Mouse (Mus musculus): ENCODE measurements around the gene Serpinb6a.

The Serpinb6a gene

GRCm38 (mm10) chr13:33921041-33921440 is 81.6 kb downstream of the Serpinb6a start:
- DNase-seq (ENCODE audit: low read depth, low spot score): no peak

DNA sequence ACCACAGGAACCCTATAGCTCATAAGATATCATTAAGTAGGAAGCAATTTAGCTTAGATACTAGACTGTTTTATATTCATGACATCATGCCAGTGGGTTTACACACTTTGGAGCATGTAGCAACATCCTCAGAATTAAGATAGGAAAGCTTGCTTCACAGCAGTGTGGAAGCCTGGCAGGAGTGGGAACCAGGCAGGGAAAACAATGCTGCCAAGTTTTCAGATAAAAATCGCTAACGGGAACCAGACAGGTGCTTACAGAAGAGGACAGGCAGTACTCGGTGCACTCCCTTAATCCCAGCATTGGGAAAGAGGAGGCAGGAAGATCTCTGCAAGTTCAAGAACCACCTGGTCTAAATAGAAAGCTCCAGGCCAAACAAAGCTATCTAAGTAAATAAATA is 95.8 kb downstream of the Serpinb6a start:
- DNase-seq (ENCODE audit: low read depth, low spot score): no peak

- DNase-seq (ENCODE audit: low read depth, low spot score): no peak
These were observed 97.2 kb downstream of the Serpinb6a start, which contains the start of gene Serpinb6c for GRCm38 (mm10) chr13:33905176-33905954. Gene Serpinb6c (minus strand): TSS chr13:33905708.

GRCm38 (mm10) chr13:33903290-33903689 is 99.3 kb downstream of the Serpinb6a start:
- DNase-seq (ENCODE audit: low read depth, low spot score): no peak

GRCm38 (mm10) chr13:33894207-33894606 is 108.4 kb downstream of the Serpinb6a start:
- DNase-seq (ENCODE audit: low read depth, low spot score): peak; percentile 9
